Mouse (Mus musculus) midbrain, embryonic 13.5 days (tissue): ENCODE results near the gene Lgr4. TPM values are rescaled to one million over a fixed set of nuclear protein-coding genes. Genes with fewer than 3 reads are reported as not detected.

Source experiments
- ATAC-seq: fragments of 200-750 bp; cut with Nextera tagmentation; 2 replicates; pipeline ENCODE4 v1.8.0; 2017; ENCODE audit warnings: mild to moderate bottlenecking, moderate TSS enrichment, moderate library complexity
- H3K27ac ChIP-seq: fragments of 300-500 bp; sonication (generic); 2 replicates; pipeline ENCODE4 v1.5.1; 2015; ENCODE audit warnings: inconsistent platforms, mild to moderate bottlenecking, moderate library complexity
- H3K27me3 ChIP-seq: fragments of 300-500 bp; sonication (generic); 2 replicates; pipeline ENCODE4 v1.6.1; 2015; ENCODE audit warnings: mild to moderate bottlenecking, inconsistent platforms
- H3K36me3 ChIP-seq: fragments of 300-500 bp; sonication (generic); 2 replicates; pipeline ENCODE4 v1.6.1; 2015; ENCODE audit warnings: mild to moderate bottlenecking, inconsistent platforms
- H3K4me1 ChIP-seq: fragments of 300-500 bp; sonication (generic); replicated peaks from 2 replicates; pipeline ENCODE4 v1.6.1; 2015; ENCODE audit warnings: inconsistent platforms
- H3K4me2 ChIP-seq: fragments of 300-500 bp; sonication (generic); replicated peaks from 2 replicates; pipeline ENCODE4 v1.6.1; 2015; ENCODE audit warnings: moderate library complexity, mild to moderate bottlenecking, inconsistent platforms
- H3K4me3 ChIP-seq: fragments of 300-500 bp; sonication (generic); replicated peaks from 2 replicates; pipeline ENCODE4 v1.5.1; 2015; ENCODE audit warnings: mild to moderate bottlenecking, inconsistent platforms
- H3K9ac ChIP-seq: fragments of 300-500 bp; sonication (generic); replicated peaks from 2 replicates; pipeline ENCODE4 v1.6.1; 2015; ENCODE audit warnings: mild to moderate bottlenecking, inconsistent platforms
- H3K9me3 ChIP-seq: fragments of 300-500 bp; sonication (generic); 2 replicates; pipeline ENCODE4 v1.6.1; 2016; ENCODE audit warnings: mild to moderate bottlenecking, inconsistent platforms
- WGBS: fragments of 180-500 bp; shearing (Covaris S2); methylation state at CpG from one replicate; pipeline ENCODE4 v1.1.7; 2015; 5-methylcytosine and 5-hydroxymethylcytosine counted together
- polyA plus RNA-seq: library from polyadenylated mRNA; unstranded; fragments of >200 nt; fragmentation: Nextera tagmentation; extraction: Ambion mirVana; gene quantifications from 2 replicates; pipeline ENCODE4 v1.2.1, GENCODE M21; 2015

Gene Lgr4
- polyA plus RNA-seq, 1 experiment from 2014 or later: 7.9 TPM

GRCm38 (mm10) chr2:109986036-109986785, 68.8 kb downstream of the Lgr4 start:
- H3K4me3 ChIP-seq: no peak overlapping the region
- H3K9me3 ChIP-seq: no peaks in the 10 kb centered on the region
- no peak for ATAC-seq
- H3K9ac ChIP-seq: no peak overlapping the region
- H3K4me1 ChIP-seq: peaks cover 26% of the 10 kb centered on the region
- no peak overlapping the region for H3K4me2 ChIP-seq
- H3K27ac ChIP-seq: no peak overlapping the region
- no peaks in the 10 kb centered on the region for H3K36me3 ChIP-seq
- 72% methylated on average over 11 of the region's 11 CpGs for WGBS
- H3K27me3 ChIP-seq: no peaks in the 10 kb centered on the region

- ATAC-seq: no peak
- 84% methylated on average over 5 of the region's 5 CpGs for WGBS
- Histone ChIP-seq H3K9ac (no peak overlapping the region), H3K4me1 (peaks cover 28% of the 10 kb centered on the region), H3K9me3 (no peaks in the 10 kb centered on the region), H3K27me3 (no peaks in the 10 kb centered on the region), H3K27ac (no peak overlapping the region), H3K4me2 (no peak overlapping the region), H3K36me3 (no peaks in the 10 kb centered on the region), H3K4me3 (no peak overlapping the region)
Measured at GRCm38 (mm10) chr2:109987946-109988345, 70.5 kb downstream of the Lgr4 start.

- H3K4me1 ChIP-seq: peaks cover 28% of the 10 kb centered on the region
- no peaks in the 10 kb centered on the region for H3K27me3 ChIP-seq
- H3K4me3 ChIP-seq: no peak overlapping the region
- no peaks in the 10 kb centered on the region for H3K9me3 ChIP-seq
- no peak overlapping the region for H3K4me2 ChIP-seq
- H3K36me3 ChIP-seq: no peaks in the 10 kb centered on the region
- peak overlapping the region; percentile 40; the same call in 1 of the 2 replicates for H3K27ac ChIP-seq
- ATAC-seq: peak; percentile 82
- WGBS: 2% methylated on average over 3 of the region's 3 CpGs
- no peak overlapping the region for H3K9ac ChIP-seq
Measured at GRCm38 (mm10) chr2:109989196-109989595, 71.7 kb downstream of the Lgr4 start.

- Histone ChIP-seq H3K36me3 (no peaks in the 10 kb centered on the region), H3K4me1 (peaks cover 28% of the 10 kb centered on the region), H3K4me2 (no peak overlapping the region), H3K27ac (no peak overlapping the region), H3K4me3 (no peak overlapping the region), H3K27me3 (no peaks in the 10 kb centered on the region), H3K9ac (no peak overlapping the region), H3K9me3 (no peaks in the 10 kb centered on the region)
- 28% methylated on average over 8 of the region's 8 CpGs for WGBS
- no peak for ATAC-seq
Measured at GRCm38 (mm10) chr2:109989679-109990473, 72.4 kb downstream of the Lgr4 start.

- ATAC-seq: no peak
- 91% methylated on average over 1 of the region's 1 CpGs for WGBS
- no peaks in the 10 kb centered on the region for H3K36me3 ChIP-seq
- H3K4me3 ChIP-seq: no peak overlapping the region
- no peak overlapping the region for H3K9ac ChIP-seq
- H3K4me2 ChIP-seq: no peak overlapping the region
- H3K27ac ChIP-seq: no peak overlapping the region
- H3K4me1 ChIP-seq: peaks cover 20% of the 10 kb centered on the region
- no peaks in the 10 kb centered on the region for H3K27me3 ChIP-seq
- no peaks in the 10 kb centered on the region for H3K9me3 ChIP-seq
Measured at GRCm38 (mm10) chr2:109991754-109992153, 74.3 kb downstream of the Lgr4 start.

- Histone ChIP-seq H3K27ac (no peak overlapping the region), H3K27me3 (no peaks in the 10 kb centered on the region), H3K9me3 (no peaks in the 10 kb centered on the region), H3K4me2 (no peak overlapping the region), H3K9ac (no peak overlapping the region), H3K4me3 (no peak overlapping the region), H3K36me3 (no peaks in the 10 kb centered on the region), H3K4me1 (peaks cover 20% of the 10 kb centered on the region)
- ATAC-seq: no peak
- WGBS: 39% methylated on average over 11 of the region's 11 CpGs
Measured at GRCm38 (mm10) chr2:109992448-109993073, 75.1 kb downstream of the Lgr4 start.

- Histone ChIP-seq H3K36me3 (no peaks in the 10 kb centered on the region), H3K4me3 (no peak overlapping the region), H3K4me1 (peaks cover 17% of the 10 kb centered on the region), H3K9me3 (no peaks in the 10 kb centered on the region), H3K9ac (no peak overlapping the region), H3K27me3 (no peaks in the 10 kb centered on the region), H3K4me2 (no peak overlapping the region), H3K27ac (no peak overlapping the region)
- no peak for ATAC-seq
Measured at GRCm38 (mm10) chr2:109993404-109993803, 76.0 kb downstream of the Lgr4 start.

GRCm38 (mm10) chr2:109995061-109995460, 77.6 kb downstream of the Lgr4 start:
- Histone ChIP-seq H3K4me3 (no peak overlapping the region), H3K36me3 (no peaks in the 10 kb centered on the region), H3K9ac (no peak overlapping the region), H3K4me2 (no peak overlapping the region), H3K27me3 (no peaks in the 10 kb centered on the region), H3K4me1 (0 out of 2 replicates have a peak, but pooled peaks cover 4% of the 10 kb centered on the region), H3K9me3 (no peaks in the 10 kb centered on the region), H3K27ac (no peak overlapping the region)
- ATAC-seq: no peak
- 80% methylated on average over 2 of the region's 2 CpGs for WGBS

GRCm38 (mm10) chr2:109996411-109996810, 79.0 kb downstream of the Lgr4 start:
- WGBS: 73% methylated on average over 12 of the region's 12 CpGs
- no peaks in the 10 kb centered on the region for H3K9me3 ChIP-seq
- no peak overlapping the region for H3K4me3 ChIP-seq
- H3K36me3 ChIP-seq: no peaks in the 10 kb centered on the region
- no peak for ATAC-seq
- H3K9ac ChIP-seq: no peak overlapping the region
- H3K4me2 ChIP-seq: no peak overlapping the region
- no peaks in the 10 kb centered on the region for H3K4me1 ChIP-seq
- H3K27ac ChIP-seq: no peak overlapping the region
- H3K27me3 ChIP-seq: no peaks in the 10 kb centered on the region

GRCm38 (mm10) chr2:110004668-110005067, 87.2 kb downstream of the Lgr4 start:
- Histone ChIP-seq H3K9ac (no peak overlapping the region), H3K4me1 (no peaks in the 10 kb centered on the region), H3K4me3 (no peak overlapping the region), H3K27ac (no peak overlapping the region), H3K4me2 (no peak overlapping the region), H3K27me3 (no peaks in the 10 kb centered on the region), H3K9me3 (no peaks in the 10 kb centered on the region), H3K36me3 (peaks cover 23% of the 10 kb centered on the region)
- 86% methylated on average over 1 of the region's 1 CpGs for WGBS
- ATAC-seq: no peak

- no peak overlapping the region for H3K4me2 ChIP-seq
- no peaks in the 10 kb centered on the region for H3K9me3 ChIP-seq
- H3K27ac ChIP-seq: no peak overlapping the region
- no peaks in the 10 kb centered on the region for H3K27me3 ChIP-seq
- no peak overlapping the region for H3K9ac ChIP-seq
- no peak overlapping the region for H3K4me3 ChIP-seq
- ATAC-seq: no peak
- 81% methylated on average over 3 of the region's 3 CpGs for WGBS
- H3K4me1 ChIP-seq: no peaks in the 10 kb centered on the region
- H3K36me3 ChIP-seq: peaks cover 23% of the 10 kb centered on the region
Measured at GRCm38 (mm10) chr2:110005164-110005563, 87.7 kb downstream of the Lgr4 start.

- Histone ChIP-seq H3K27ac (no peak overlapping the region), H3K9me3 (no peaks in the 10 kb centered on the region), H3K4me1 (no peaks in the 10 kb centered on the region), H3K27me3 (no peaks in the 10 kb centered on the region), H3K4me3 (no peak overlapping the region), H3K4me2 (no peak overlapping the region), H3K36me3 (peaks cover 23% of the 10 kb centered on the region), H3K9ac (no peak overlapping the region)
- WGBS: 90% methylated on average over 3 of the region's 3 CpGs
- ATAC-seq: no peak
Measured at GRCm38 (mm10) chr2:110005596-110006239, 88.3 kb downstream of the Lgr4 start.
